Mouse (Mus musculus) MEL (cell line): ENCODE data around the gene Col13a1. TPM values are rescaled to one million over a fixed set of nuclear protein-coding genes. Genes with fewer than 3 reads are reported as not detected.

Source experiments
- DNase-seq: peaks from one replicate; pipeline ENCODE4 v3.0.0; 2011; ENCODE audit warnings: low read depth, low spot score
- H3K27ac ChIP-seq: 2 replicates; pipeline ENCODE4 v1.5.1; 2012; ENCODE audit warnings: low read depth, mild to moderate bottlenecking, control low read depth, low read length, moderate library complexity; ENCODE audit not compliant: control insufficient read depth
- H3K27me3 ChIP-seq, 2 experiments: fragments of 150-350 bp in 1 of 2; sonication (generic) in 1 of 2; 2 replicates each; pipeline ENCODE4 v1.6.1; 2012; ENCODE audit warnings: low read length in 2 of 2, mild to moderate bottlenecking in 2 of 2, improper control_type of control experiment in 1 of 2, moderate library complexity in 1 of 2; ENCODE audit not compliant: insufficient read depth in 2 of 2, control insufficient read depth in 1 of 2
- H3K36me3 ChIP-seq, 2 experiments: 2 replicates each; pipeline ENCODE4 v1.6.1; 2012 to 2014; ENCODE audit warnings: low read length in 2 of 2, improper control_type of control experiment in 1 of 2, inconsistent platforms in 1 of 2, mild to moderate bottlenecking in 1 of 2; ENCODE audit not compliant: insufficient read depth in 2 of 2, control insufficient read depth in 1 of 2
- H3K4me1 ChIP-seq, 2 experiments: fragments of 150-350 bp in 1 of 2; sonication (generic) in 1 of 2; 2 replicates each; pipeline ENCODE4 v1.6.1; 2012; ENCODE audit warnings: low read length in 2 of 2, improper control_type of control experiment in 1 of 2, mild to moderate bottlenecking in 1 of 2; ENCODE audit not compliant: insufficient read depth in 2 of 2, control insufficient read depth in 1 of 2
- H3K4me3 ChIP-seq, 2 experiments: fragments of 150-350 bp in 1 of 2; sonication (generic) in 1 of 2; 2 replicates each; pipeline ENCODE4 v1.5.1; 2012; ENCODE audit warnings: low read depth in 2 of 2, low read length in 2 of 2, mild to moderate bottlenecking in 2 of 2, moderate library complexity in 2 of 2, control low read depth in 1 of 2, improper control_type of control experiment in 1 of 2; ENCODE audit not compliant: control insufficient read depth in 1 of 2, insufficient read depth in 1 of 2
- H3K79me2 ChIP-seq: 2 replicates; pipeline ENCODE4 v1.6.1; 2012; ENCODE audit warnings: mild to moderate bottlenecking, low read length, moderate library complexity; ENCODE audit not compliant: control insufficient read depth, poor library complexity, insufficient read depth
- H3K9ac ChIP-seq: 2 replicates; pipeline ENCODE4 v1.6.1; 2012; ENCODE audit warnings: low read depth, mild to moderate bottlenecking, control low read depth, low read length, moderate library complexity; ENCODE audit not compliant: control insufficient read depth, poor library complexity, severe bottlenecking
- H3K9me3 ChIP-seq: fragments of 150-350 bp; sonication (generic); replicated peaks from 2 replicates; pipeline ENCODE4 v1.6.1; 2012; ENCODE audit warnings: mild to moderate bottlenecking, low read length, improper control_type of control experiment, moderate library complexity; ENCODE audit not compliant: insufficient read depth
- CHD2 ChIP-seq: IDR thresholded peaks from 2 replicates; pipeline ENCODE4 v1.6.1; 2011; ENCODE audit warnings: low read length, improper control_type of control experiment
- CTCF ChIP-seq, 3 experiments: IDR thresholded peaks in 2 of 3; conservative IDR thresholded peaks in 1 of 3; 2 replicates each; pipeline ENCODE4 v1.5.1; 2011 to 2012; ENCODE audit warnings: low read length in 3 of 3, low read depth in 2 of 3, mild to moderate bottlenecking in 2 of 3, improper control_type of control experiment in 1 of 3, inconsistent platforms in 1 of 3, mixed read lengths in 1 of 3, moderate library complexity in 1 of 3; ENCODE audit not compliant: control insufficient read depth in 1 of 3, insufficient read depth in 1 of 3, poor library complexity in 1 of 3, severe bottlenecking in 1 of 3
- EP300 ChIP-seq, 2 experiments: IDR thresholded peaks; 2 replicates each; pipeline ENCODE4 v1.6.1; 2011; ENCODE audit warnings: improper control_type of control experiment in 2 of 2, low read length in 2 of 2, low read depth in 1 of 2, mild to moderate bottlenecking in 1 of 2
- HCFC1 ChIP-seq: IDR thresholded peaks from 2 replicates; pipeline ENCODE4 v1.6.1; 2012; ENCODE audit warnings: low read depth, mild to moderate bottlenecking, inconsistent platforms, low read length, improper control_type of control experiment, moderate library complexity
- KAT2A ChIP-seq: conservative IDR thresholded peaks from 2 replicates; pipeline ENCODE4 v1.6.1; 2012; ENCODE audit warnings: low read depth, low read length, improper control_type of control experiment, inconsistent platforms
- MAX ChIP-seq: IDR thresholded peaks from 2 replicates; pipeline ENCODE4 v1.6.1; 2011; ENCODE audit warnings: low read length, improper control_type of control experiment
- MYB ChIP-seq: IDR thresholded peaks from 2 replicates; pipeline ENCODE4 v1.6.1; 2011; ENCODE audit warnings: mild to moderate bottlenecking, low read depth, low read length, improper control_type of control experiment
- POLR2A ChIP-seq, 2 experiments: IDR thresholded peaks; 2 replicates each; pipeline ENCODE4 v1.6.1; 2011 to 2012; ENCODE audit warnings: low read length in 2 of 2, mild to moderate bottlenecking in 2 of 2, control low read depth in 1 of 2, improper control_type of control experiment in 1 of 2, low read depth in 1 of 2, moderate library complexity in 1 of 2; ENCODE audit not compliant: control insufficient read depth in 1 of 2, insufficient read depth in 1 of 2, poor library complexity in 1 of 2
- POLR2AphosphoS2 ChIP-seq: IDR thresholded peaks from 2 replicates; pipeline ENCODE4 v1.6.1; 2011; ENCODE audit warnings: low read length, improper control_type of control experiment
- RAD21 ChIP-seq: IDR thresholded peaks from 2 replicates; pipeline ENCODE4 v1.6.1; 2011; ENCODE audit warnings: mild to moderate bottlenecking, low read depth, low read length, improper control_type of control experiment
- SMC3 ChIP-seq: IDR thresholded peaks from 2 replicates; pipeline ENCODE4 v1.6.1; 2011; ENCODE audit warnings: low read depth, low read length, improper control_type of control experiment
- TAL1 ChIP-seq: IDR thresholded peaks from 2 replicates; pipeline ENCODE4 v1.6.1; 2012; ENCODE audit warnings: mild to moderate bottlenecking, inconsistent platforms, low read length, moderate library complexity, mixed read lengths
- TBP ChIP-seq: IDR thresholded peaks from 2 replicates; pipeline ENCODE4 v1.8.0; 2011; ENCODE audit warnings: low read depth, low read length, improper control_type of control experiment
- UBTF ChIP-seq: IDR thresholded peaks from 2 replicates; pipeline ENCODE4 v1.6.1; 2012; ENCODE audit warnings: low read depth, mild to moderate bottlenecking, inconsistent platforms, low read length, improper control_type of control experiment, moderate library complexity, borderline replicate concordance; ENCODE audit not compliant: insufficient read depth
- ZC3H11A ChIP-seq: IDR thresholded peaks from 2 replicates; pipeline ENCODE4 v1.6.1; 2012; ENCODE audit warnings: low read depth, mild to moderate bottlenecking, inconsistent platforms, low read length, improper control_type of control experiment
- ZMIZ1 ChIP-seq: IDR thresholded peaks from 2 replicates; pipeline ENCODE4 v1.6.1; 2012; ENCODE audit warnings: low read depth, mild to moderate bottlenecking, inconsistent platforms, low read length, improper control_type of control experiment, moderate library complexity
- polyA plus RNA-seq, 2 experiments: library from polyadenylated mRNA; stranded (reverse) in 1 of 2; unstranded in 1 of 2; fragments of >175 nt in 1 of 2; fragments of >200 nt in 1 of 2; gene quantifications; 2 replicates each; pipeline versions ENCODE4 v1.2.1 to v1.2.4; 2012; ENCODE audit warnings: low replicate concordance in 2 of 2, low read depth in 1 of 2; ENCODE audit not compliant: insufficient read length in 2 of 2, insufficient read depth in 1 of 2, missing spikeins in 1 of 2
- total RNA-seq: library from RNA; depleted of rRNA; stranded (reverse); fragments of 300-350 nt; gene quantifications from 2 replicates; pipeline ENCODE4 v1.2.3, GENCODE M21; 2012

Col13a1 gene
- total and polyA plus RNA-seq, 3 experiments = not detected

DNA sequence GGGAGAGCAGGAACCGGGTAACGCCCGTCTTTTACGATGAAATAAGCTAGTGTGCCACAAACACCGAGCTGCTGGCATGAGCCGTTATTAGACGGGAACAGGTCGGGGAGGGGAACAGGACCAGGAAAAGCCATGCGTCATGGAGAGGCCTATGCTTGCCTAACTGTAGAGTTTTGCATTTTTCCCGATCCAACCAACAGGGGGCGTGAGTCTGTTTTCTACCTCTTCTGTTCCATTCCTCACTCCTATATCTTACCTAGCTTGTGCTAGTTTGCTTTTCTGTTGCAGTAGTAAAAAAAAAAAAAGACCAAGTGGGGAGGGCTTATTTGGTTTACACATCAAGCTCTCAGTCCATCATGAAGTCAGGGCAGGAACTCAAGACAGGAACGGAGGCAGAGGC is 61.8 kb downstream of the Col13a1 start:
- Histone ChIP-seq H3K9ac (no peak overlapping the region), H3K36me3 (no peaks in the 10 kb centered on the region), H3K27me3 (no peaks in the 10 kb centered on the region), H3K9me3 (no peaks in the 10 kb centered on the region; the same call in 1 of the 2 replicates), H3K4me1 (no peaks in the 10 kb centered on the region), H3K79me2 (no peaks in the 10 kb centered on the region), H3K27ac (no peak overlapping the region), H3K4me3 (no peak overlapping the region)
- no peak for DNase-seq
- TF ChIP-seq CTCF (IDR thresholded peaks at IDR 0.05 in 2 of 3, conservative IDR thresholded peaks at IDR 0.05 in 1 of 3; ENCODE audit: control insufficient read depth in 1 of 3, insufficient read depth in 1 of 3, low read depth in 2 of 3, low read length in 3 of 3, poor library complexity in 1 of 3, severe bottlenecking in 1 of 3) (0 out of 6 replicates have a peak, but pooled peaks of 1 of the 3 experiments have one; percentile 5), POLR2AphosphoS2 (no peak)

DNA sequence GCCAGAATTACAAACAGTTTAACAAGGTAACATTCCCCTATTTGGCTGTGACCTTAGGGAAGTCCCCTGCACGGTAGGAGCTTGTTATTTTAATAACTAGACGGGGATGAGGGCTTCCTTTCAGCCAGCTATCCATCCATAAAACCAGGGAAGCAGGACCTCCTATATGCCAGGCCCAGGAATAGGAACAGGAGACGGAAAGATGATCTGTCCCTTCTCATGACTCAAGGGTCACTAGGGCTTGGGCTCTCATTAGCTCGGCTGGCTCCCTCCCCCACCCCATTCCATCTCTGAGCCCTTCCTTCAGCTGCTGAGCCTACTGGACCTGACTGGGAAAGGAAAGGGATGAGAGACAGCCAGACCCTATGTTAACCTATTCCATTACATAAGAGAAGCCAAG is 67.1 kb downstream of the Col13a1 start:
- DNase-seq = no peak
- H3K27ac ChIP-seq = no peak overlapping the region
- H3K4me1 ChIP-seq = no peaks in the 10 kb centered on the region
- H3K36me3 ChIP-seq = no peaks in the 10 kb centered on the region
- TF ChIP-seq TAL1 = no peak
- TF ChIP-seq HCFC1 = no peak
- no peak for TF ChIP-seq TBP
- TF ChIP-seq CHD2 = no peak
- no peak for TF ChIP-seq POLR2A (IDR thresholded peaks at IDR 0.05; ENCODE audit: control insufficient read depth in 1 of 2, insufficient read depth in 1 of 2, low read depth in 1 of 2, low read length in 2 of 2, poor library complexity in 1 of 2)
- TF ChIP-seq MAX = no peak
- TF ChIP-seq ZC3H11A = no peak
- TF ChIP-seq, all 39 proteins: peak for 0
- Histone ChIP-seq H3K79me2 (no peaks in the 10 kb centered on the region), H3K9me3 (no peaks in the 10 kb centered on the region; the same call in 1 of the 2 replicates), H3K27me3 (no peaks in the 10 kb centered on the region), H3K9ac (no peak overlapping the region), H3K4me3 (no peak overlapping the region)

DNA sequence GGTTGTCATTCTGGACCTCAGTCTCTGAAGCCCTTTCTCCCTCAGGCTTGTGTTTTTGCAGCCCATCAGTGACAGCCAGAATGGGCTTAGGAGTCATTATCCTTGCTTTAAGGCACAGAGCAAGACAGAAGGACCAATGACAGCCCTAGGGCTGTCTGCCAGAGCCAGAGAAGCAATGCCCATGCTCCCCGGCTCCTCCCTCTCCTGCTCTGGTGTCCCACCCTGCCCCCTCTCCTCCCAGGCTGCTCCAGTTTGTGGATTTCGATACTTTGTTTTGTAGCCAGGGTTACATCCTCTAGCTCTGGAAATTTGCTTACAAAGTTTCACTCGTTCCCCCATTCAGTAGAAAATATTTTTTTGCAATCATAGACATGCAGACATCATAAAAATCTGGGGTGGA is 69.9 kb downstream of the Col13a1 start:
- DNase-seq = no peak
- TF ChIP-seq KAT2A (no peak), UBTF (no peak), TBP (no peak), MYB (no peak), EP300 (IDR thresholded peaks at IDR 0.05; ENCODE audit: low read depth in 1 of 2, low read length in 2 of 2) (no peak), RAD21 (no peak), SMC3 (no peak), ZMIZ1 (no peak)
- TF ChIP-seq, all 39 proteins: peak for 0
- Histone ChIP-seq H3K27me3 (no peaks in the 10 kb centered on the region), H3K27ac (no peak overlapping the region), H3K79me2 (no peaks in the 10 kb centered on the region), H3K4me1 (no peaks in the 10 kb centered on the region), H3K4me3 (no peak overlapping the region), H3K9me3 (no peaks in the 10 kb centered on the region), H3K36me3 (no peaks in the 10 kb centered on the region), H3K9ac (no peak overlapping the region)
